Mouse (Mus musculus): Measurements from ENCODE around the gene Tle3. TPM values are rescaled to one million over a fixed set of nuclear protein-coding genes. Genes with fewer than 3 reads are reported as not detected.
A peak's percentile ranks its signal among the peaks of the same experiment; 100 is the strongest.

Gene Tle3
- polyA plus RNA-seq, 1 experiment from 2014 or later: 3.0 TPM

GRCm38 (mm10) chr9:61336591-61337587 is 35.3 kb upstream of the Tle3 start:
- Histone ChIP-seq H3K4me1 (replicated peaks) (peaks cover 31% of the 10 kb centered on the region), H3K27me3 (peaks cover 72% of the 10 kb centered on the region), H3K9me3 (replicated peaks) (no peaks in the 10 kb centered on the region), H3K4me2 (no peak overlapping the region), H3K4me3 (replicated peaks) (no peak overlapping the region), H3K36me3 (replicated peaks) (no peaks in the 10 kb centered on the region), H3K27ac (replicated peaks) (no peak overlapping the region), H3K9ac (no peak overlapping the region)
- ATAC-seq (ENCODE audit: insufficient read depth): no peak
- WGBS (ENCODE audit: insufficient replicate concordance): 13% methylated on average over 17 of the region's 17 CpGs

GRCm38 (mm10) chr9:61337665-61338064 is 34.5 kb upstream of the Tle3 start:
- H3K9me3 ChIP-seq (replicated peaks): no peaks in the 10 kb centered on the region
- H3K36me3 ChIP-seq (replicated peaks): no peaks in the 10 kb centered on the region
- WGBS (ENCODE audit: insufficient replicate concordance): 10% methylated on average over 9 of the region's 9 CpGs
- ATAC-seq (ENCODE audit: insufficient read depth): no peak
- no peak overlapping the region for H3K4me2 ChIP-seq
- H3K27me3 ChIP-seq: peaks cover 74% of the 10 kb centered on the region
- peaks cover 31% of the 10 kb centered on the region for H3K4me1 ChIP-seq (replicated peaks)
- H3K9ac ChIP-seq: no peak overlapping the region
- no peak overlapping the region for H3K27ac ChIP-seq (replicated peaks)
- H3K4me3 ChIP-seq (replicated peaks): no peak overlapping the region

- peak; percentile 56 for ATAC-seq (ENCODE audit: insufficient read depth)
- Histone ChIP-seq H3K4me2 (no peak overlapping the region), H3K27ac (replicated peaks) (no peak overlapping the region), H3K36me3 (replicated peaks) (no peaks in the 10 kb centered on the region), H3K4me3 (replicated peaks) (no peak overlapping the region), H3K4me1 (replicated peaks) (peaks cover 31% of the 10 kb centered on the region), H3K9ac (no peak overlapping the region), H3K9me3 (replicated peaks) (no peaks in the 10 kb centered on the region), H3K27me3 (peaks cover 65% of the 10 kb centered on the region)
- WGBS (ENCODE audit: insufficient replicate concordance): 35% methylated on average over 6 of the region's 6 CpGs
These were observed 32.9 kb upstream of the Tle3 start for GRCm38 (mm10) chr9:61339311-61339710.

- Histone ChIP-seq H3K4me1 (replicated peaks) (peaks cover 31% of the 10 kb centered on the region), H3K9me3 (replicated peaks) (no peaks in the 10 kb centered on the region), H3K9ac (no peak overlapping the region), H3K36me3 (replicated peaks) (no peaks in the 10 kb centered on the region), H3K27ac (replicated peaks) (no peak overlapping the region), H3K4me2 (no peak overlapping the region), H3K4me3 (replicated peaks) (no peak overlapping the region), H3K27me3 (peaks cover 68% of the 10 kb centered on the region)
- 58% methylated on average over 2 of the region's 2 CpGs for whole genome bisulfite sequencing (ENCODE audit: insufficient replicate concordance)
- ATAC-seq (ENCODE audit: insufficient read depth): no peak
These were observed 31.8 kb upstream of the Tle3 start for GRCm38 (mm10) chr9:61340333-61340732.

- H3K9ac ChIP-seq: no peak overlapping the region
- peaks cover 55% of the 10 kb centered on the region for H3K27me3 ChIP-seq
- WGBS (ENCODE audit: insufficient replicate concordance): 52% methylated on average over 6 of the region's 6 CpGs
- no peaks in the 10 kb centered on the region for H3K36me3 ChIP-seq (replicated peaks)
- no peak overlapping the region for H3K4me2 ChIP-seq
- H3K4me1 ChIP-seq (replicated peaks): peaks cover 26% of the 10 kb centered on the region
- H3K9me3 ChIP-seq (replicated peaks): no peaks in the 10 kb centered on the region
- no peak overlapping the region for H3K27ac ChIP-seq (replicated peaks)
- H3K4me3 ChIP-seq (replicated peaks): no peak overlapping the region
- no peak for ATAC-seq (ENCODE audit: insufficient read depth)
These were observed 29.9 kb upstream of the Tle3 start for GRCm38 (mm10) chr9:61342297-61342696.

GRCm38 (mm10) chr9:61344684-61345083 is 27.5 kb upstream of the Tle3 start:
- Histone ChIP-seq H3K4me1 (replicated peaks) (peaks cover 13% of the 10 kb centered on the region), H3K9ac (no peak overlapping the region), H3K36me3 (replicated peaks) (no peaks in the 10 kb centered on the region), H3K9me3 (replicated peaks) (no peaks in the 10 kb centered on the region), H3K4me3 (replicated peaks) (no peak overlapping the region), H3K27me3 (peaks cover 40% of the 10 kb centered on the region), H3K4me2 (no peak overlapping the region), H3K27ac (replicated peaks) (no peak overlapping the region)
- 68% methylated on average over 6 of the region's 6 CpGs for WGBS (ENCODE audit: insufficient replicate concordance)
- ATAC-seq (ENCODE audit: insufficient read depth): no peak

- Histone ChIP-seq H3K9me3 (replicated peaks) (no peaks in the 10 kb centered on the region), H3K9ac (no peak overlapping the region), H3K4me2 (no peak overlapping the region), H3K27me3 (peaks cover 34% of the 10 kb centered on the region), H3K4me3 (replicated peaks) (no peak overlapping the region), H3K27ac (replicated peaks) (no peak overlapping the region), H3K36me3 (replicated peaks) (no peaks in the 10 kb centered on the region), H3K4me1 (replicated peaks) (peaks cover 9% of the 10 kb centered on the region; the same call in 1 of the 2 replicates)
- WGBS (ENCODE audit: insufficient replicate concordance): 16% methylated on average over 7 of the region's 7 CpGs
- no peak for ATAC-seq (ENCODE audit: insufficient read depth)
These were observed 25.2 kb upstream of the Tle3 start for GRCm38 (mm10) chr9:61347011-61347410.

- no peak overlapping the region for H3K9ac ChIP-seq
- 67% methylated on average over 9 of the region's 9 CpGs for WGBS (ENCODE audit: insufficient replicate concordance)
- H3K36me3 ChIP-seq (replicated peaks): no peaks in the 10 kb centered on the region
- H3K27ac ChIP-seq (replicated peaks): no peak overlapping the region
- H3K4me2 ChIP-seq: no peak overlapping the region
- H3K4me1 ChIP-seq (replicated peaks): peaks cover 9% of the 10 kb centered on the region
- ATAC-seq (ENCODE audit: insufficient read depth): no peak
- H3K27me3 ChIP-seq: peaks cover 30% of the 10 kb centered on the region
- H3K4me3 ChIP-seq (replicated peaks): no peak overlapping the region
- H3K9me3 ChIP-seq (replicated peaks): no peaks in the 10 kb centered on the region
These were observed 24.1 kb upstream of the Tle3 start for GRCm38 (mm10) chr9:61348036-61348435.

GRCm38 (mm10) chr9:61348616-61349015 is 23.6 kb upstream of the Tle3 start:
- Histone ChIP-seq H3K27ac (replicated peaks) (no peak overlapping the region), H3K4me1 (replicated peaks) (peaks cover 9% of the 10 kb centered on the region)
- no peak for ATAC-seq (ENCODE audit: insufficient read depth)

GRCm38 (mm10) chr9:61349697-61350096 is 22.5 kb upstream of the Tle3 start:
- Histone ChIP-seq H3K9me3 (replicated peaks) (no peaks in the 10 kb centered on the region), H3K9ac (no peak overlapping the region), H3K27me3 (peaks cover 26% of the 10 kb centered on the region), H3K4me1 (replicated peaks) (peaks cover 9% of the 10 kb centered on the region), H3K36me3 (replicated peaks) (no peaks in the 10 kb centered on the region), H3K27ac (replicated peaks) (no peak overlapping the region), H3K4me3 (replicated peaks) (no peak overlapping the region), H3K4me2 (no peak overlapping the region)
- no peak; the same call in 1 of the 2 replicates for ATAC-seq (ENCODE audit: insufficient read depth)
- 25% methylated on average over 7 of the region's 7 CpGs for WGBS (ENCODE audit: insufficient replicate concordance)

More at GRCm38 (mm10) chr9:61348616-61349015, 23.6 kb upstream of the Tle3 start:
- WGBS (ENCODE audit: insufficient replicate concordance): 39% methylated on average over 6 of the region's 6 CpGs
- H3K9ac ChIP-seq: no peak overlapping the region
- peaks cover 30% of the 10 kb centered on the region for H3K27me3 ChIP-seq
- no peaks in the 10 kb centered on the region for H3K9me3 ChIP-seq (replicated peaks)
- H3K36me3 ChIP-seq (replicated peaks): no peaks in the 10 kb centered on the region
- H3K4me2 ChIP-seq: no peak overlapping the region
- H3K4me3 ChIP-seq (replicated peaks): no peak overlapping the region

GRCm38 (mm10) chr9:61351164-61351563 is 21.0 kb upstream of the Tle3 start:
- Histone ChIP-seq H3K27me3 (peaks cover 17% of the 10 kb centered on the region), H3K4me3 (replicated peaks) (no peak overlapping the region), H3K4me1 (replicated peaks) (peaks cover 9% of the 10 kb centered on the region), H3K4me2 (no peak overlapping the region), H3K9ac (no peak overlapping the region), H3K9me3 (replicated peaks) (no peaks in the 10 kb centered on the region), H3K36me3 (replicated peaks) (no peaks in the 10 kb centered on the region), H3K27ac (replicated peaks) (no peak overlapping the region)
- 26% methylated on average over 4 of the region's 4 CpGs for WGBS (ENCODE audit: insufficient replicate concordance)
- ATAC-seq (ENCODE audit: insufficient read depth): peak; percentile 35

Data from liver, embryonic 15.5 days (tissue).